Mouse (Mus musculus) left cerebral cortex, adult 8-10 months (tissue): ENCODE measurements around the gene Tyk2. TPM values are rescaled to one million over a fixed set of nuclear protein-coding genes. Genes with fewer than 3 reads are reported as not detected.

ENCODE experiments used
- DNase-seq, 2 experiments: peaks; one replicate each; pipeline ENCODE4 v3.0.0; 2022; ENCODE audit warnings: low spot score in 2 of 2
- microRNA-seq, 2 experiments: library from miRNA; unstranded; fragments of <30 nt; microRNA quantifications; one replicate each; pipeline ENCODE4 v1.2.0; 2022
- total RNA-seq, 4 experiments: library from RNA; stranded (reverse); gene quantifications; 2 replicates each; pipeline ENCODE4 v1.2.4; 2022

The Tyk2 gene
- total RNA-seq, 4 experiments from 2014 or later, result 11.1 to 14.5 (median 13.3) TPM

DNA sequence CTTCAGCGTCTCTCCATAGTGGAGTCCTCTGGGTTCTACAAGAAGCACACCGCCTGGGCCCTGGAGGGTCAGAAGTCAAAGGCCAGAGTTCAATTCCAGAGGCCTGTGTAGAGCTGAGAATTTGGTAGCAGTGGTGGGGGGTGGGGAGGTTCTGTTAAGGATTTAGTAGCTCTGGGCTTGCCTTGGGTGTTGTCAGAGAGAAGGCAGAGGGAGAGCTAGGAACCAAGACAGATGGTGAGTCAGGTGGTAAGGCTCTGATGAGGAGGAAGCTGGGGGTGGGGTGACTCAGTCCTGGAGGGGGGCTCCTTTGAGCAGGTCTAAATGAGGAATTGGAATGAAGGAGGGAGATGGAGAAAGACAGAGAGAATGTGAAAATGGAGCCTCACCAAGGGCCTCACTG, 68.1 kb downstream of the Tyk2 start:
- DNase-seq, result peak in 1 of 2 experiments; percentile 89

Small RNAs within 50 kb of the gene (microRNA-seq; reads per million reads assigned to microRNA genes)
- 0 to 0.88 reads per million in 2 experiments for gene Mir7082

Other genes starting within 250 kb of the Tyk2 start
- gene Ppan, start 243.1 kb downstream of the Tyk2 start, total RNA-seq, result 10 to 100 TPM; 21.5 to 27.2 (median 23.6) TPM
- gene Eif3g, start 232.6 kb downstream of the Tyk2 start, total RNA-seq, result 100 to 1,000 TPM; 130 to 139 (median 136) TPM
- gene Dnmt1, start 171.4 kb downstream of the Tyk2 start, total RNA-seq, result 10 to 100 TPM; 39.7 to 41.3 (median 40.5) TPM
- 1 to 10 TPM; 2.0 to 3.4 (median 2.7) TPM for gene S1pr2, start 154.5 kb downstream of the Tyk2 start, total RNA-seq
- gene Mrpl4, start 128.5 kb downstream of the Tyk2 start, total RNA-seq, result 10 to 100 TPM; 55.3 to 68.0 (median 56.9) TPM
- gene Icam1, start 115.3 kb downstream of the Tyk2 start, total RNA-seq, result 1 to 10 TPM; 2.2 to 4.8 (median 4.1) TPM
- gene Icam4, start 101.9 kb downstream of the Tyk2 start, total RNA-seq, result 1 to 10 TPM; 1.5 to 2.3 (median 1.8) TPM
- 100 to 1,000 TPM; 194 to 206 (median 202) TPM for gene Icam5, start 99.2 kb downstream of the Tyk2 start, total RNA-seq
- 1 to 10 TPM in 2 of 4 experiments, not detected in 2; 1.1 to 1.7 TPM for gene Zglp1, start 64.2 kb downstream of the Tyk2 start, total RNA-seq
- gene Gm49373, start 58.1 kb downstream of the Tyk2 start, total RNA-seq, result 1 to 10 TPM in 2 of 4 experiments, under 1 TPM in 1, not detected in 1; 0.55 to 2.3 (median 1.8) TPM
- gene Fdx1l, start 57.6 kb downstream of the Tyk2 start, total RNA-seq, result 10 to 100 TPM; 55.8 to 63.7 (median 58.3) TPM
- gene Gm38431, start 39.2 kb downstream of the Tyk2 start, total RNA-seq, result 1 to 10 TPM; 1.3 to 2.2 (median 1.6) TPM
- 10 to 100 TPM; 24.4 to 30.0 (median 26.6) TPM for gene Raver1, start 39.2 kb downstream of the Tyk2 start, total RNA-seq
- 100 to 1,000 TPM; 116 to 150 (median 135) TPM for gene Cdc37, start 18.7 kb upstream of the Tyk2 start, total RNA-seq
- gene Pde4a, start 34.5 kb upstream of the Tyk2 start, total RNA-seq, result 10 to 100 TPM; 91.9 to 94.8 (median 93.7) TPM
- gene Keap1, start 108.1 kb upstream of the Tyk2 start, total RNA-seq, result 10 to 100 TPM; 57.8 to 68.8 (median 59.9) TPM
- gene S1pr5, start 117.2 kb upstream of the Tyk2 start, total RNA-seq, result 10 to 100 TPM; 14.8 to 20.5 (median 16.8) TPM
- gene Atg4d, start 134.1 kb upstream of the Tyk2 start, total RNA-seq, result 10 to 100 TPM; 35.3 to 48.7 (median 39.7) TPM
- 10 to 100 TPM; 33.5 to 43.4 (median 39.4) TPM for gene Kri1, start 156.7 kb upstream of the Tyk2 start, total RNA-seq
- 10 to 100 TPM; 53.5 to 63.9 (median 58.8) TPM for gene Cdkn2d, start 160.2 kb upstream of the Tyk2 start, total RNA-seq
- 1 to 10 TPM; 1.2 to 1.5 (median 1.4) TPM for gene Ap1m2, start 181.1 kb upstream of the Tyk2 start, total RNA-seq
- gene Slc44a2, start 189.5 kb upstream of the Tyk2 start, total RNA-seq, result 10 to 100 TPM; 48.0 to 68.9 (median 52.3) TPM
- gene Ilf3, start 236.6 kb upstream of the Tyk2 start, total RNA-seq, result 10 to 100 TPM; 90.2 to 93.1 (median 91.0) TPM